Mouse (Mus musculus) brain, embryonic 14.5 days (tissue): ENCODE data around the gene Upf1.
A peak's percentile ranks its signal among the peaks of the same experiment; 100 is the strongest.

ENCODE experiments used
- CTCF ChIP-seq: fragments of 200-500 bp; IDR thresholded peaks from 2 replicates; pipeline ENCODE4 v1.5.1; 2012; ENCODE audit warnings: inconsistent platforms, mild to moderate bottlenecking, moderate library complexity, borderline replicate concordance; ENCODE audit not compliant: insufficient read depth, insufficient read length; ENCODE audit errors: extremely low read depth
- POLR2A ChIP-seq: fragments of 200-500 bp; IDR thresholded peaks from 2 replicates; pipeline ENCODE4 v1.6.1; 2012; ENCODE audit warnings: mild to moderate bottlenecking, inconsistent platforms, borderline replicate concordance; ENCODE audit not compliant: poor library complexity, insufficient read depth, insufficient read length, severe bottlenecking; ENCODE audit errors: extremely low read depth

DNA sequence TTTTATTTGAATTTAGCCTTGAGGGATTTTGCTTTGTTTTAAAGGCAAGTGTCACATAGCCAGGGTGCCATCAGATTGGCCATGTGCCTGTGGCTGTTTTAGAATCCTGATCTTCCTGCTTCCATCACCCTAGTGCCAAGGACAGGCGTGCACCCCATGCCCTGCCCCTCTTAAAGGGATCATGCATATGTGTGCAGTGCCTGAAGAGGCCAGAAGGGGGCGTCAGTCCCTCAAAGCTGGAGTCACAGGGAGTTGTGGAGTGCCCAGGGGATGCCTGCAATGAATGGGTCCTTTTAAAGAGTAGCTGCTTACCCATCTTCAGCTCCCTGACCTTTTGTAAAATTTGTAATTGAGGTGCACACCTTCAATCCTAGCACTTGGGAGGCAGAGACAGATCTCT lies 43.8 kb downstream of the Upf1 start:
- TF ChIP-seq CTCF (peak; percentile 67), POLR2A (no peak)
